Mouse (Mus musculus) intestine, embryonic 15.5 days (tissue): ENCODE measurements at regions not wholly inside any gene's neighbourhood (a gene's known extent, or its start where the extent isn't known, plus 50 kb on each side); places are given as distances from the start of the nearest gene placed in this dataset.

Source experiments
- ATAC-seq: fragments of 200-750 bp; cut with Nextera tagmentation; 2 replicates; pipeline ENCODE4 v1.8.0; 2017; ENCODE audit warnings: moderate TSS enrichment, moderate library complexity
- H3K27ac ChIP-seq: fragments of 300-500 bp; sonication (generic); 2 replicates; pipeline ENCODE4 v1.5.1; 2015; ENCODE audit warnings: mild to moderate bottlenecking, inconsistent platforms
- H3K27me3 ChIP-seq: fragments of 300-500 bp; sonication (generic); replicated peaks from 2 replicates; pipeline ENCODE4 v1.6.1; 2015; ENCODE audit warnings: inconsistent platforms
- H3K36me3 ChIP-seq: fragments of 300-500 bp; sonication (generic); 2 replicates; pipeline ENCODE4 v1.6.1; 2015; ENCODE audit warnings: inconsistent platforms
- H3K4me1 ChIP-seq: fragments of 300-500 bp; sonication (generic); replicated peaks from 2 replicates; pipeline ENCODE4 v1.6.1; 2015; ENCODE audit warnings: inconsistent platforms
- H3K4me2 ChIP-seq: fragments of 300-500 bp; sonication (generic); replicated peaks from 2 replicates; pipeline ENCODE4 v1.6.1; 2015; ENCODE audit warnings: mild to moderate bottlenecking, inconsistent platforms
- H3K4me3 ChIP-seq: fragments of 300-500 bp; sonication (generic); replicated peaks from 2 replicates; pipeline ENCODE4 v1.5.1; 2015; ENCODE audit warnings: inconsistent platforms
- H3K9ac ChIP-seq: fragments of 300-500 bp; sonication (generic); 2 replicates; pipeline ENCODE4 v1.6.1; 2015; ENCODE audit warnings: inconsistent platforms
- H3K9me3 ChIP-seq: fragments of 300-500 bp; sonication (generic); 2 replicates; pipeline ENCODE4 v1.6.1; 2016; ENCODE audit warnings: inconsistent platforms
- WGBS: fragments of 180-500 bp; shearing (Covaris S2); methylation state at CpG from one replicate; pipeline ENCODE4 v1.1.7; 2015; 5-methylcytosine and 5-hydroxymethylcytosine counted together

GRCm38 (mm10) chr10:95016896-95017295, 72.3 kb upstream of the Plxnc1 start:
- whole genome bisulfite sequencing: 91% methylated on average over 7 of the region's 7 CpGs
- ATAC-seq: no peak
- H3K4me3 ChIP-seq: no peak overlapping the region

GRCm38 (mm10) chr10:95015298-95015951, 70.8 kb upstream of the Plxnc1 start:
- H3K4me1 ChIP-seq: no peaks in the 10 kb centered on the region
- H3K4me3 ChIP-seq: no peak overlapping the region
- H3K36me3 ChIP-seq: no peaks in the 10 kb centered on the region
- ATAC-seq: no peak
- no peak overlapping the region for H3K9ac ChIP-seq
- 84% methylated on average over 9 of the region's 9 CpGs for WGBS
- no peaks in the 10 kb centered on the region for H3K9me3 ChIP-seq
- no peak overlapping the region for H3K27ac ChIP-seq
- H3K27me3 ChIP-seq: no peaks in the 10 kb centered on the region
- no peak overlapping the region for H3K4me2 ChIP-seq

More at GRCm38 (mm10) chr10:95016896-95017295, 72.3 kb upstream of the Plxnc1 start:
- H3K27ac ChIP-seq: no peak overlapping the region
- no peaks in the 10 kb centered on the region for H3K36me3 ChIP-seq
- H3K27me3 ChIP-seq: no peaks in the 10 kb centered on the region
- no peaks in the 10 kb centered on the region for H3K4me1 ChIP-seq
- no peak overlapping the region for H3K9ac ChIP-seq
- no peak overlapping the region for H3K4me2 ChIP-seq
- H3K9me3 ChIP-seq: no peaks in the 10 kb centered on the region

GRCm38 (mm10) chr10:95013946-95014345, 69.3 kb upstream of the Plxnc1 start:
- ATAC-seq: no peak
- no peaks in the 10 kb centered on the region for H3K27me3 ChIP-seq
- H3K36me3 ChIP-seq: no peaks in the 10 kb centered on the region
- no peaks in the 10 kb centered on the region for H3K4me1 ChIP-seq
- no peak overlapping the region for H3K27ac ChIP-seq
- no peak overlapping the region for H3K9ac ChIP-seq
- no peak overlapping the region for H3K4me2 ChIP-seq
- no peaks in the 10 kb centered on the region for H3K9me3 ChIP-seq
- no peak overlapping the region for H3K4me3 ChIP-seq
- 79% methylated on average over 4 of the region's 4 CpGs for WGBS

- no peak overlapping the region for H3K4me2 ChIP-seq
- H3K36me3 ChIP-seq: no peaks in the 10 kb centered on the region
- no peaks in the 10 kb centered on the region for H3K27me3 ChIP-seq
- H3K9ac ChIP-seq: no peak overlapping the region
- no peaks in the 10 kb centered on the region for H3K4me1 ChIP-seq
- no peaks in the 10 kb centered on the region for H3K9me3 ChIP-seq
- 90% methylated on average over 11 of the region's 11 CpGs for WGBS
- H3K27ac ChIP-seq: no peak overlapping the region
- no peak overlapping the region for H3K4me3 ChIP-seq
- ATAC-seq: no peak
These were observed 68.7 kb upstream of the Plxnc1 start for GRCm38 (mm10) chr10:95013213-95013915.

- Histone ChIP-seq H3K27me3 (no peaks in the 10 kb centered on the region), H3K36me3 (no peaks in the 10 kb centered on the region), H3K4me2 (no peak overlapping the region), H3K4me3 (no peak overlapping the region), H3K9ac (no peak overlapping the region), H3K27ac (no peak overlapping the region), H3K4me1 (no peaks in the 10 kb centered on the region), H3K9me3 (no peaks in the 10 kb centered on the region)
- WGBS: 94% methylated on average over 6 of the region's 6 CpGs
- no peak for ATAC-seq
These were observed 65.7 kb upstream of the Plxnc1 start for GRCm38 (mm10) chr10:95010333-95010732.

- H3K27me3 ChIP-seq: no peaks in the 10 kb centered on the region
- no peak overlapping the region for H3K4me3 ChIP-seq
- no peak overlapping the region for H3K9ac ChIP-seq
- ATAC-seq: no peak
- no peaks in the 10 kb centered on the region for H3K4me1 ChIP-seq
- 90% methylated on average over 1 of the region's 1 CpGs for WGBS
- H3K36me3 ChIP-seq: no peaks in the 10 kb centered on the region
- H3K4me2 ChIP-seq: no peak overlapping the region
- H3K9me3 ChIP-seq: no peaks in the 10 kb centered on the region
- H3K27ac ChIP-seq: no peak overlapping the region
These were observed 64.4 kb upstream of the Plxnc1 start for GRCm38 (mm10) chr10:95009081-95009480.

- Histone ChIP-seq H3K4me1 (0 out of 2 replicates have a peak, but pooled peaks cover 2% of the 10 kb centered on the region), H3K4me2 (no peak overlapping the region), H3K27ac (peak overlapping the region; percentile 42; the same call in 1 of the 2 replicates), H3K36me3 (no peaks in the 10 kb centered on the region), H3K9ac (no peak overlapping the region), H3K27me3 (no peaks in the 10 kb centered on the region), H3K9me3 (no peaks in the 10 kb centered on the region), H3K4me3 (no peak overlapping the region)
- WGBS: 66% methylated on average over 9 of the region's 9 CpGs
- 0 out of 2 replicates have a peak, but pooled peaks have one; percentile 45 for ATAC-seq
These were observed 59.6 kb upstream of the Plxnc1 start for GRCm38 (mm10) chr10:95004065-95004763.

- no peaks in the 10 kb centered on the region for H3K36me3 ChIP-seq
- no peaks in the 10 kb centered on the region for H3K27me3 ChIP-seq
- peak; percentile 12; the same call in 1 of the 2 replicates for ATAC-seq
- H3K9me3 ChIP-seq: no peaks in the 10 kb centered on the region
- 0 out of 2 replicates have a peak, but pooled peaks cover 2% of the 10 kb centered on the region for H3K4me1 ChIP-seq
- no peak overlapping the region for H3K4me2 ChIP-seq
- H3K9ac ChIP-seq: no peak overlapping the region
- no peak overlapping the region for H3K4me3 ChIP-seq
- H3K27ac ChIP-seq: 0 out of 2 replicates have a peak overlapping the region, but pooled peaks have one; percentile 33
- 54% methylated on average over 7 of the region's 7 CpGs for whole genome bisulfite sequencing
These were observed 59.0 kb upstream of the Plxnc1 start for GRCm38 (mm10) chr10:95003621-95004020.

GRCm38 (mm10) chr10:95001650-95002049, 57.0 kb upstream of the Plxnc1 start:
- 69% methylated on average over 6 of the region's 6 CpGs for WGBS
- H3K4me1 ChIP-seq: 0 out of 2 replicates have a peak, but pooled peaks cover 2% of the 10 kb centered on the region
- ATAC-seq: no peak

GRCm38 (mm10) chr10:94999716-95000115, 55.1 kb upstream of the Plxnc1 start:
- Histone ChIP-seq H3K4me2 (no peak overlapping the region), H3K9ac (no peak overlapping the region), H3K4me1 (0 out of 2 replicates have a peak, but pooled peaks cover 2% of the 10 kb centered on the region), H3K36me3 (no peaks in the 10 kb centered on the region), H3K4me3 (no peak overlapping the region), H3K9me3 (no peaks in the 10 kb centered on the region), H3K27me3 (no peaks in the 10 kb centered on the region), H3K27ac (no peak overlapping the region)
- no peak for ATAC-seq
- WGBS: 69% methylated on average over 5 of the region's 5 CpGs

More at GRCm38 (mm10) chr10:95001650-95002049, 57.0 kb upstream of the Plxnc1 start:
- Histone ChIP-seq H3K27me3 (no peaks in the 10 kb centered on the region), H3K36me3 (no peaks in the 10 kb centered on the region), H3K9ac (no peak overlapping the region), H3K27ac (no peak overlapping the region), H3K9me3 (no peaks in the 10 kb centered on the region), H3K4me2 (no peak overlapping the region), H3K4me3 (no peak overlapping the region)
